Mouse (Mus musculus) testis, adult 2 months (tissue): ENCODE data around the gene 6330409D20Rik.

Experiments
- CTCF ChIP-seq: fragments of 200-500 bp; IDR thresholded peaks from 2 replicates; pipeline ENCODE4 v1.5.1; 2012; ENCODE audit warnings: low read depth, mild to moderate bottlenecking, inconsistent platforms, low read length, moderate library complexity; ENCODE audit not compliant: control insufficient read depth, insufficient read depth, insufficient replicate concordance
- POLR2A ChIP-seq: fragments of 200-500 bp; IDR thresholded peaks from 2 replicates; pipeline ENCODE4 v1.6.1; 2012; ENCODE audit warnings: low read depth, mild to moderate bottlenecking, inconsistent platforms, low read length, moderate library complexity; ENCODE audit not compliant: control insufficient read depth

- no peak for TF ChIP-seq POLR2A
- no peak for TF ChIP-seq CTCF
Observed at GRCm38 (mm10) chr2:32705018-32705417, 35.8 kb downstream of the 6330409D20Rik start.
